Mouse (Mus musculus) embryo, embryonic 9.5 days (tissue): ENCODE measurements around the gene Nat9.
A peak's percentile ranks its signal among the peaks of the same experiment; 100 is the strongest.

ENCODE experiments used
- DNase-seq: peaks from one replicate; pipeline ENCODE4 v3.0.0-alpha.2; 2017; ENCODE audit errors: extremely low spot score

The Nat9 gene

DNA sequence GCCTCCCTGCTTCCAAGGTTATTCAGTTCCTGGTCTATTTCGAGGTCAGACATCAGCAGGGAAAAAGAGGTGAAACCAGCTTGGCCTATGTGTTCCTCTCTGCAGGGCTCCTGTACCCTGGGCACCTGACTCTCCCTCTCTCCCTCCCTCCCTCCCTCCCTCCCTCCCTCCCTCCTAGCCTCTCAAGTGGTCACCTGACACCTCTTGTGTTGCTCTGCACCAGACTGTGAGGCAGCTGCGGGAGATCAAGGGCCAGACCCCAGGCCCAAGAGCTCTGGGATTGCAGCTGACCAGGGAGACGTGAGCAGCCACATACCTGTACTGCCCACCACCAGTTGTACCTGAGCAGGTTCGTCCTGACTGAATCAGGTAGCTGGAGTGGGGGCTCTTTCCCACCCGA, 27.5 kb upstream of the Nat9 start:
- DNase-seq = no peak

DNA sequence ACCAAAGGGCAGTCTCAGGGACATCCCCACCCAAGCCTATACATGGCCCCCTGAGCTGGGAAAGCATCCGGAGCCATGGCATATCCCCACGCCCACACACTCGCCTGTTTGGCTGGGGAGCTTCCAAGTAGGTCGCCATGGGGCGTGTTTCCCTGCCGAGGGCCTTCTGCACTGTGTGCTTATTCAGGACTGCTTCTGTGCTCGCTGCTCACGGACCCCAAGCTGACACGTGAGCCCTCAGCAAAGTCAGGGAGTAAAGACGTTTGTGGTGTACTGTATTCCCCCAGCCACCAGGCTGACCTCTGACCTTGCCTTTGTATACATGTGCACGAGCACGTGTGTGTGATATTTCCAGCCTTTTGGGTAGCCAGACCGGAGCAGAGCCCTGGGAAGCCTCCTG, 24.5 kb upstream of the Nat9 start:
- DNase-seq = no peak

DNA sequence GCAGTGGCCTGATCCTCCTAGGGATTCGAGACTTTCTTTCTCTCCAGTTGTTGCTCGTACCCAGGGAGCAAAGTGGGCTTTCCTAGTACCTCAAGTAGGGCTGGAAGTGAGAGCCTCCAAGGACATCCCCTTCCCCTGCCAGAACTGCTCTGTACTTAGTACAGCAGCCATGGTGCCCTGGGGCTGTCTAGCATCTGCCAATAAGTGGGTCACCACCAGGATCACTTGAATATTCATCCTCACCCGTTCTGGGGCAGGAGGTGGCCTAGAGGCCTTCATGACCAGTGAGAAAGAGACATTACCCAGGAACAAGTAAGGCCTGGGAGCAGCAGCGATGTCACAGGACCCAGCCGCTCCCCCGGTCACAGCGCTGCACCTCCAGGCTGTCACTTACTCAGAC, 22.3 kb upstream of the Nat9 start:
- DNase-seq = no peak

DNA sequence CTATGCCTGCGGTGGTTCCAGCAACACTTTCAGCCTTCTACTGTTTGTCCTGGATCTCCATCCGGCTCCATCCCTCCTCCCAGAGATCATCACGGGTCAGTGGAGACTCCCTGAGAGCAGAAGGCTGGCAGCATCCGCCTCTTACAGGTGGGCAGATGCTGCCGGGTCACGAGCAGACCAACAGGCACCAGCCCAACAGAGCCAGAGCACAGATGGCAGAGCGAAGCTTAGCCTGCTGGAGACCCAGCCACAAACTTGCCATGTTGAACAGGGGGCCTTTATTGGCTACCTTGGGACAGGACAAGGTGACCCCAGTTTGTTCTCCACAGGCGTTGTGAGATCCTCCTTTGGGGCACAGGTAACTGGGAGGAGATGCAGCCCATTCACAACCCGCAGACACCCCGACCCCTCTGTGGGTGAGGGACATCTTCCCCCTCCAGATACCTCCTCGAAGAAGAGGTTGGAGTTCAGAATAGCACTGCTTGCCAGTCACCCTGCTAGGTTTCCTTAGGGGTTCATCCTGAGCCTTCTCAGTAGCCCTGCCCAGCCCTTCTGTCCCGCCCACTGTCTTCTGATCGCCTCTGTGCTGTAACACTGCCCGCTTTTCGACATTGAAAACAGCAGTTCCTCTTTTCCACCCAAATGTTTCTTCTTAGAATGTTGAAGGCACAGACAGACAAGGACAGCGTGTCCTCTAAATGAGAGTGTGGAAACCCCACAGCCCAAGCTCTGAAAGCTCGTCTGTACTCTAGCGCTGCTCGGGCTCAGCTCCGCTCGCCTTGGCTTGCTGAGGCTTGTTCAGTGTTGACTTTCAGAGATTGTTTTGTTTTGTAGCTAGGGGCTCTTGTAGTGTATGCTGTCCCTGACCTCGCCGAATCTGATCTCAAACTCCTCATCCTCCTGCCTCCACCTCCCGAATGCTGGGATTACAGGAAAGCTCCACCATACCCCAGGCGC, 21.4 kb upstream of the Nat9 start:
- no peak for DNase-seq

DNA sequence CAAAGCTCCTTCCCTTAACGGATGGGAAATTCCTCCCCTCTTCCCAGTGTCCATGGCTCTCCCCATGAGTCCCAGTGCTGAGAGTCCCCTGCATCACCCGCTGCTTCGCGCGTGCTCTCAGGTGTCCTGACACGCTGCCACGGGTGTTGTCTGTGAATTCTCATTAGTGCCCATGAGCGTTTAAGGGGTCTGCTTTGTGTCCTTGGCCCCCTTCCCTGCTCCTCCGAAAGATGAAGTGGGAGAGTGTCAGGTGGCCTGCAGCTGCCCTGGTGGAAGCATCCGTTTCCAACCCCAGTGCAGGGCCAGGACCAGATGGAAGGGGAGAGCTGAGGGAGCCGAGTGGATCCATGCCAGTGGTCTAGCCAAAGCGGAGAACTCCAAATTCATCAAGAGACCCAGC, 20.5 kb upstream of the Nat9 start:
- no peak for DNase-seq

DNA sequence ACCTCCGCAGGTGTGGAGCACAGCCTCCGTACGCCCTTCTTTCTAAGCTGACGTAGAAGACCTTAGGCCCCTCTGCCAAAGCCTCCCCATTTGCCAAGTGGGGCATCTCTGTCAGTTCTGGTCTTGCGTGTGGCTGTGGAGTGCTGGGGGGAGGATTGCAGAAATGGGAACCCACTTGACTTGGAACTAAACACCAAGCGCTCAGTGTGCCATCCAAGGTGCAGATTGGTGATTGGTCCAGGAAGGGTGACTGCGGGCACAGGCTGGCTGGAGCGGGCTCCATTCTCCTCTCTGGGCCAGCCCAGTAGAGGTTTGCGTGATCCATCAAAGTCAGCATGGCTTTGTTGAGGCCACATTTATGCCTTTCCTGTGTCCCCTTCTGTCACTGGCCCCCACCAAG, 15.1 kb upstream of the Nat9 start:
- no peak for DNase-seq

DNA sequence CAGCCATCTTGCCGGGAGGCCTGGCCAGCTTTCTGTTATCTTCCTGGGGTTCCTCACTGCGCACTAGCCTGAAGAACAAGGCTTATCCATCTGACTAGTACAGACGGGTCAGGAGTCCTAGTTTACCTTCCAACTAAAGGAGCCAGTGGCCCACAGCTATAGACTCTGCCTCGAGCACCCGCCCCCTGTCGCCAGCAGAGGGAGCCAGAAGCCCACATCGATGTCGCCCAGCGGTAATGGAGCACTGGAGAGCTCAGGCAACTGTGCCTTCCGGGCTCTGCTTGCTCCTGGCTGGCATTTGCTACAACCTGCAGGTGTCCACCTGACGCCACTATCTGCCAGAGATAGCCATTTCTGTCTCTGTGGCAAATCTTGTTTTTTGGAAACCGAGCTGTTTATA, 14.7 kb upstream of the Nat9 start:
- DNase-seq = peak; percentile 81

DNA sequence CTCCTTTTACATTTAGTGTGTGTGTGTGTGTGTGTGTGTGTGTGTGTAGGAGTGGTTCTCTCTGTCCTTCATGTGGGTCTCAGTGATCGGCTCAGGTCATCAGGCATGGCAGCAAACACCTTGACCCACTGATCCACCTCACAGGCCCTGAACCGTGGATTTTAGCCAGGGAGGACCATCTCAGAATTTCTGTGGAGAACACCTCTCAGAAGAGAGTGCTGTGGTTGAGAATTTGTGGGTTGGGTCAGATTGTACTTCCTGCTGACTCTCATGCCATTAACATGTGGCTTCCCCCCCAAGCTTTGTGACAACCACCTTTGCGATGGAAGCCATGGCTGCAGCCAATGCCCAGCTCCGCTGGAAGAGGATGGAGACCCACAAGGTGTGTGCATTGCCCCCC, 12.9 kb upstream of the Nat9 start:
- no peak for DNase-seq

DNA sequence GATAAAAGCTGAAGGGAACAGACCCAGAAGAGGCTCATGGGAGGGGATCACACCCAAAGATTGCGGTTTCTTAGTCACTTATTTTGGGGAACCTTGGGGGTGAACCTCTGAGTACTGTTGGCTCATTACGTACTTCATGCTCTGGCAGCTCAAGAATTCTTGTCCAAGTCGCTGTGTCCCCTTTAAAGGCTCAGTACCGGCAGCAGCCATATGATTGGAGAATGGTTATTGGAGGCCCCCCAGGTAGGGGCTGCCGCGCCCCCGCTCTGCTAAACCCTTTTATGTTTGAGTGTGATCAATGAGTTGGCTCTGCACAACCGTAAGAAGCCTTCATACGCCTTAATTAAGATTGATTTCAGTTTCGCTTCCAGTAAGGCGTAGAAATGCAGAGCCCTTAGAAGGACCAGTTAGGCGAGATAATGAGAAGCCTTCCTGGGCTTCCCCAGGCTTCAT, 11.3 kb upstream of the Nat9 start:
- no peak for DNase-seq

DNA sequence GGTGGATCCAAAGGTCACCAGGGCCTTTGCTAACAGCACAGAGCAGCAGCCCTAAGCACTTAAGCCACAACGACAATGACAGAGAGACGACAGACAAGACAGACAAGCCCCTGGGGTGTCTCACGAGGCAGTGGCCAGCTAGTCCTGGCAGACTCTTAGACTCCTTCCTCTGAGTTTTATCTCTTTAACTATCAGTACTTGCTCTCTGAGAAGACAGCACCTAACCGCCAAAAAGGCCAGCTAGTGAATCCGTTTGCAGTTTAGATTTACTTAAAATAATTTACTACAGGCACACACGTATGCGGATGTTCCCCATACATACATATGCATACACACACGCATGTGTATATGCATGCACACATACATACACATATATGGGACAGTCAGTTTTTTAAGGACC, 9.9 kb upstream of the Nat9 start:
- no peak for DNase-seq

DNA sequence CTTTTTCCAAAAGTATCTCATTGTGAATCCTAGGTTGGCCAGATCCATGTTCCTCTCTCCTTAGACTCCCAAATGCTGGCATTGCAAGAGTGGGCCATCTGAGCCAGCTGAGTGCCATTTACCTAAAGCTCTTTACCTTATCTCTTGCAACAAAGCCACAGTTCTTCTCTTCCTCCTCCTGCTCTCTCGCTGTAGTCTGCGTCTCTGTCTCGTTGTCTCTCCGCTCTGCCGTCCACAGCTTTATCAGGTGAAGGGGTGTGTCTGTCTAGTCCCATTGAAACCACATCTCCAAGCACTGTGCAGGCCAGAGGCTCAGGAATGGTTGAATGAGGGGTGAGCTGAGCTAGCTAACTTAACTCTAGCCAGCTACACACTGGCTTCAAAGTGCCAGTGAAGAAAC, 8.3 kb upstream of the Nat9 start:
- DNase-seq = no peak

DNA sequence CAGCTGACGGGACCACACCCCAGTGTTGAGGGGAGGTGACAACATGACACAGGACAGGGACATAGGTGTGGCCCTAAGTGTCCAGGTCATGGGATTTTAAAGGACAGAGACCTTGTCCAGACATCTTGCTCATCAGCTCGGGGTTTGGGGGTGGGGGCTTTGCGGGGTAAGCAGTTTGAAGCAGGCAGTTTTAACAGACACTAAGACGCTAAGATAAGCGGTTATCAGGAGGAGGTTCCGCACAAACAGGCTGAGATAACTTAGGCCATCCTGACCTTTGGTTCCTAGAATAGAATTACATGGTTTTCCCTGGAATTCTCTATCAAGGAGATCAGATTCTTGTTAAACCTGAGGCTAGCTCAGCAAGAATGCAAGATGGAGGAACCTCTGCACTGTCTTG, 7.0 kb upstream of the Nat9 start:
- no peak for DNase-seq

DNA sequence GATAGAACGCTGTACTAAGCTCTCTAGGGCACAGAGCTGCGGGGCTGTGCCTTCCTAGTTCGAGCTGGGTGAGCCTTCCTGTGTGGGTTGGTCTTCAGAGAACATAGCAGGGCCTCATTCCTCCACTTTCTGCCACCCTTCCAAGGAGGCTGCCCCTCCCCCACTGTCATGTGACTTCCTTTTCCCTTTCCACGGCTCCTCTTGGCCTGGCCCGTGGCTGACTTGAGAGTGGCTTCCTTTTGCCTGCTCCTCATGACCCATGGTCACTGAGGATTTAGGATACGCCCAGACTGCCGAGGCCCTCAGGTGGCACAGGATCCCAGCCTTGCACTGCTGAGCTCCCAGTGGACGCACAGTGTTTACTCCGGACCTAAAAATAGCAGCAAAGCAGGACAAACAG, 4.5 kb upstream of the Nat9 start:
- DNase-seq = no peak

DNA sequence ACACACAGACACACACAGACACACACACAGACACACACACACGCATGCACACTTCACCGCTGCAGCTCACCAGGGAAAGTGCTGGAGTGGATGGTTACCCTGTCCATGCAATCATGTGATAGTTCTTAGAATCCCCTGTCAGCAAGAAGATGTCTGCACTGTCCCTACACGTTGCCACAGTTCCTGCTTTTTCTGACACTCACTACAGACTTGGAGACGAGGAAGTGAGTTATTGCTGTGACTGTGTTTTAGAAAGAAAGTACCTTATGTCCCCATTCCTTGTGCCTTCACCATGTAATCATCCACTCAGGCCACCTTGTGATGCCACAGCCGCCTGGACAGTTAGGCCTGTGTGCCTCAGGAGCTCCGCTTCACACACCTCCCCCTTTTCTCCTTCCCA, 1.6 kb upstream of the Nat9 start:
- DNase-seq = no peak

DNA sequence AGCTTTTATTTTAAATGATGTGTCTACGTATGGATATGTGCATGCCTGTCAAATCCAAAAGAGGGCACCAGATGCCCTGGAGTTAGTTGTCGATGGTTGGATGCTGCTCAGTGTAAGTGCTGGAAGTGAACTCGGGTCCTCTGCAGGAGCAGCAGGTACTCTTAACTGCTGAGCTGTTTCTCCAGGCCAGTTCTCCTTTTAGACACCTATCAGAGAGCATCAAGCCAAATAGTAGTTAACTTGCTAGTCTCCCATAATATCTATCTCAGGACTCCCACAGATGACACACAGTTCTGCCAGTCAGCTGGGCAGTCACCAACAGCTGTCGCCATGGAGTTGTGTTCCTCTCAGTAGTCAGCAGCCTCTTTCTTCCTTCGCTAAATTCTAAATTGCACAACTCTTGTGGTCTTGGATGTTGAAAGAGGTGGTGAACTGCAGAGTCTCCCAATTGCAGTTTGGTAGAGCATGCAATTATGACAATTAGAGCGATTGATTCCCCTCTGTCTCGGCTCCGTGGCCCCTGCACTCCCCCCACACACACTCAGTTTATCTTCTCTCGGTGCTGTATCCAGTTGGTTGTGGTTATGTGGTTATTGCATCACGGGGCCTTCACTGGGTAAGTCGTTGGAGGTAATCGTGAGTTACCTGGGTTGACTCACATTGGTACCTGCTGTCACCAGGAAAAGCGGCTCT, 1.0 kb upstream of the Nat9 start:
- DNase-seq = no peak

DNA sequence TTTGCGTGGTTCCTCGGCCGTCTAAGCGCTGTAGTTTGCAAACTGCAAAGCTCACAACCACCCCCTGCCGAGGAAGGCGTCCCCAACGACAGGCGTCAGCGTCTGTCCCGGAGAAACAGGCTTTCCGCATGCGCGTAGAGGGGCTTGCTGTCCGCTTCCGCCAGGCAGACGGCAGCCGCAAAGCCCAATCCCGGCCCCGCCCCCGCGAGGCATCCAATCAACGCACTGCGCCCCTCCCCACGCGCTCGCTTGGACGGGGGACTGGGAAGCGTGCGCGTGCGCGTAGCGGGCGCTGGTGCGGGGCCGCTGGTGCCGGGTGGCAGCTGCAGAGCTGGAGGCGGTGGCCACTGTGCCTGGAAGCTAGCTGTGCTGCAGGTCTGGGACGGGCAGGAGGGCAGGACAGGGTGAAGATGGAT, 427 bp downstream of the Nat9 start, which contains the start of gene Tmem104:
Gene Tmem104 (plus strand): TSS at position 264 of the 416 bp plus-strand sequence.
- DNase-seq = peak; percentile 98

DNA sequence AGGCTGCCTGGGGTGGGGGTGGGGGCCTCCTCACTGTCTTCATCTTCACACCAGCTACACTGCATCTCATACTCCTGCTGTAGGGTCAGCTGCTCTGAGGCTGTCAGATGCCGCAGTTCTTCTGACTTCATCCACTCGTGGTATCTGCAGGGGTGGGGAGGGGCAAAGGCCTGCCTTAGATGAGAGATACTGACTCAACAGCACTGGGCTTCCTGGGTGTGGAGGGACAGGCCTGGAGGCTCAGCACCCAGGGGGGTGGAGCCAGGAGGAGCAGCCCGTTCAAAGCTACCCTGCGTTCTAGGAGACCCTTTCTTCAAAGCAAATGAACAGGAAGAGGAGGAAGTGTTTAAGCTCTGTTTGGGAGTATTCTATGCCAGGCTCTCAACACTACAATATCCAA, 2.7 kb downstream of the Nat9 start:
- DNase-seq = no peak

DNA sequence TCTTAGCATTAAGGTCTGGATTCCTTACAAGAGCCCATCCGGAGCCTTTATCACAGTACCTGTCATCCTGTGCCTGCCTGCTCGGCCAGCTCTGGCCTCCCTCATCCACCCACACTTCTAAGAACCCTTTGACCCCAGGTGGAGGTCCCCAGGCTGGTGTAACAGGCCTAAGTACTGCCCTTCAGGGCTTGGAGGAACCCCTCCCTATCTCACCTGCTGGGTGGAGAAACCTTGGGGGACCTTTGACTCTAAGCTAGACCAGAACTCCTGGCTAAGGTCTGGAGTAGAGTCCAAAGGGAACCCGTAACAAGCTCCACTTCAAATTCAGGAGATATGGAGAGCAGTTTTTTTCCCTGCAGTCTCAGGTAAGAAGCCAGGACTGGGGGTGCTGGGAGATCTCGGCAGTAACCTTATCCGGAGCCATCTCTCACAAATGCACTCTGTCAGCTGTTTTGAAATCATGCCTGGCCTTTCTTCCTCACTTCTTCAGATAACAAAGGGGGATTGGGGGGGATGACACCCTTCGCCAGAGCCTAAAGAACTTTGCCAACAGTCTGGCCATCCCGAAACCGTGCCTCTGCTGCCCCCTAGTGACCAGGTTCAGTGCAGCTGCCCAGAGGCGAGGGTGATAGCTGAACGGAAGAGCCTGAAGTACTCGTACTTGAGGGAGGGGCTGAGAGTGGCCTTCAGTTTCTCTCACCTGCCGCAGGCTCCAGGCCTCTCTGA, 5.6 kb downstream of the Nat9 start:
- DNase-seq = peak; percentile 88

DNA sequence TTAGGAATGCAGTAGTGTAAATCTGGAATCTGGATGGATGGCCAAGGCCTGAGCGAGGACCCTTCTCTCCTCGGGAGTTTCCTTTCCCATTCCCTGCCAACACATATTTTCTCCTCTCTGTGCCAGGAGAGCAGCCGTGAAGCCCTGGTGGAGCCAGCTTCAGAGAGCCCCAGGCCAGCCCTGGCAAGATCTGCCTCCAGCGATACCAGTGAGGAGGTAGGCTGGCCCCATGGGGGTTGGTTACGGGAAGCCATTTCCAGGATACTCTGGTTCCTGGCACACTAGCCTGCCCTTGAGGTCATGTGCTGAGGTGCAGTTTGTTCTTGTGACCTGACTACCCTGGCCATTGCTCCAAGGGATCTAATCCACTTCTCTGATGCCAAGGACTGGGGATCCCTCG, 7.8 kb downstream of the Nat9 start:
- DNase-seq = no peak

DNA sequence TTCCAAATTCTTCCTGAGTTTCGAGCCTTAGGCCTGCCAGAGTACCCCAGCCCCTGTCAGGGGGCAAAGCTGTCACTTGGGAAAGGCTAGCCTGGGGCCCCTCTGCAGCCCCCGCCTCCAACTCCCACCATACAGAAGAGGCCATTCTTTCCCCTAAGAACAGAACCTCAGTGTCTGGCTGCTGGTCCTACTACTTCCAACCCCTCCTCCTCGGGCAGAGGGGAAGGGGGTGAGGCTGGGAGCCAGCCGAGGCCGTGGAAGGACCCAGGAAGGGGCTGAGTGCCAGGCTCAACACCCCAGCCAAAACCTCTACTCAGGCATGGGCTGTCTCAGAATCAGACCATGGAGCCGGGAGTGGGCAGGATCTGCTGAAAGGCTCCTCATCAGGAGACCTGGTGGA, 8.5 kb downstream of the Nat9 start:
- DNase-seq = no peak

DNA sequence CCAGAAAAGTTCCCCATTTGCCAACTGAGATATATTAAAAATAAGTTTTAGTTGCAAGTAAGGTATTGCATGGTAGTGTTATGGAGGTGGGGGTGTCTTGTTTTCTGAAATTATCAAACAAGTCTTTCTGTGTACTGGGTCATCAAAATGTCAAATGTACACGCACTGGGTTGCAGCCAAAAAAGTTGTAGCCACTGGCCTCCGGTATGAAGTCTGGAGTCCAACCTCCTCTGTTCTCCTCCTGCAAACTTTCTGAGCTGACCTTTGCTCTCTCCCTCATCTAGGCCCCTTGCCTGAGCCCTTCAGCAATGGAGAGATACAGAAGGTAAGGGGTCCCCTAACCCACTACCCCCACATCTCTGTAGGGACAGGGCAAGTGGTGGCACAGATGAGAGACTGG, 8.9 kb downstream of the Nat9 start:
- no peak for DNase-seq

DNA sequence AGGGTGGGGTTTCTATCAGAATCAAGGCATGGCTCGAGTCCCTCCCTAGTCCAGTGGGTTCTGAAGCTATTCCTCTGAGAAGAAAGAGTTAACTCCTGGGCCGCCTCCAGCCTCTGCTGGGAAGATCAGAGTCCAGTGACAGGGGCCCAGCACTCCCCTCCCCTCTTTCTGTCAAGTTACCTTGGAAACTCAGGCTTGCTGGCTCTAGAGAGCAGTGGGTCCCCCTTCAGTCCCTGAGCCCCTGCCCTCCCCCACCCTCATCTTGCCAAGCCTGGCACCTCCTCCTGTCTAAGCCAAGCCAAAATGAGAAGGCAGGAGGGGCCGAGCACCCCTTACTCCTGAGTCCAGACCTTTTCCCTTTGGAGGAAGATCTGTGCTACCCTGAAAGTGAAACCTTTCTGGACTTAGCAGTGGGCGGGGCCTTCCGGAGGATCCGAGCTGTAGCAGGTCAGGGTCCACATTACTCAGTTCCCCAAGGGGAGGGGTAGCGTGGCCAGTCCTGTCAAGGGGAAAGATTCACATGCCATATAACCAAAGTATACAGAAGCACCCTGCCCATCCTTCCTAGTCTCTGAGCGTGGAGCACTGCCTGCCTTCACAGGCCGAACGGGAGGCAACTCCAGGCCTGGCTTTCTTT, 10.0 kb downstream of the Nat9 start:
- no peak for DNase-seq
